Mouse (Mus musculus) kidney, adult 2 months (tissue): ENCODE results near the gene Tmem86a.

ENCODE experiments used
- CTCF ChIP-seq: fragments of 200-500 bp; conservative IDR thresholded peaks from 2 replicates; pipeline ENCODE4 v1.5.1; 2011; ENCODE audit warnings: low read depth, mild to moderate bottlenecking, control low read depth, low read length, moderate library complexity, mixed read lengths; ENCODE audit not compliant: insufficient read depth, insufficient read length
- POLR2A ChIP-seq: fragments of 200-500 bp; IDR thresholded peaks from one replicate; pipeline ENCODE4 v1.6.1; 2011; ENCODE audit warnings: low read depth, low read length, control low read depth

- TF ChIP-seq CTCF (no peak), POLR2A (no peak)
Measured at GRCm38 (mm10) chr7:47035426-47035825, 15.0 kb upstream of the Tmem86a start.
